Mouse (Mus musculus) megakaryocyte-erythroid progenitor cell, adult 5-6 weeks (primary cell): ENCODE data around the gene F2r. TPM values are rescaled to one million over a fixed set of nuclear protein-coding genes. Genes with fewer than 3 reads are reported as not detected.

Experiments
- ATAC-seq: replicated peaks from 2 replicates; pipeline ENCODE4 v1.8.0; 2016; ENCODE audit warnings: mild to moderate bottlenecking, inconsistent platforms; ENCODE audit not compliant: severe bottlenecking, poor library complexity, low FRiP score, low TSS enrichment
- total RNA-seq, 2 experiments: library from RNA; stranded (forward) in 1 of 2; stranded (reverse) in 1 of 2; fragments of 200-1000, 215-1000 nt in 1 of 2; fragments of >200 nt in 1 of 2; fragmentation: Nextera tagmentation in 1 of 2; gene quantifications; 2 replicates each; pipeline ENCODE4 v1.2.3; 2014 to 2017

The F2r gene
- total RNA-seq, 2 experiments from 2014 or later: 25.5 to 41.8 TPM

- ATAC-seq: 0 out of 2 replicates have a peak, but pooled peaks have one; percentile 10
Measured at GRCm38 (mm10) chr13:95553885-95554492, 64.3 kb downstream of the F2r start.

Other genes with a start within 250 kb of the F2r start
- gene Aggf1, start 243.1 kb downstream of the F2r start, total RNA-seq (2014; fragmentation: Nextera tagmentation): 53.1 and 58.0 TPM in 2 replicates
- gene Aggf1, start 243.1 kb downstream of the F2r start, total RNA-seq (2017): 69.0 and 72.8 TPM in 2 replicates
- not detected in 2 replicates for gene Crhbp, start 173.6 kb downstream of the F2r start, total RNA-seq (2014; fragmentation: Nextera tagmentation)
- not detected in 2 replicates for gene Crhbp, start 173.6 kb downstream of the F2r start, total RNA-seq (2017)
- not detected in 2 replicates for gene S100z, start 139.8 kb downstream of the F2r start, total RNA-seq (2014; fragmentation: Nextera tagmentation)
- gene S100z, start 139.8 kb downstream of the F2r start, total RNA-seq (2017): not detected in 2 replicates
- gene F2rl1, start 93.3 kb downstream of the F2r start, total RNA-seq (2014; fragmentation: Nextera tagmentation): 0.66 TPM in 1 of 2 replicates, not detected in the other
- gene F2rl1, start 93.3 kb downstream of the F2r start, total RNA-seq (2017): 0.47 TPM in 1 of 2 replicates, not detected in the other
- 0.70 and 1.1 TPM in 2 replicates for gene F2rl2, start 78.4 kb upstream of the F2r start, total RNA-seq (2014; fragmentation: Nextera tagmentation)
- 3.0 TPM in 2 replicates for gene F2rl2, start 78.4 kb upstream of the F2r start, total RNA-seq (2017)